Mouse (Mus musculus) small intestine, adult 2 months (tissue): ENCODE data around the gene Ccn2.

Source experiments
- CTCF ChIP-seq: fragments of 200-500 bp; IDR thresholded peaks from 2 replicates; pipeline ENCODE4 v1.5.1; 2012; ENCODE audit warnings: low read depth, mild to moderate bottlenecking, control low read depth, inconsistent platforms, low read length, moderate library complexity, mixed read lengths; ENCODE audit not compliant: insufficient replicate concordance, insufficient read length; ENCODE audit errors: extremely low read depth
- POLR2A ChIP-seq: fragments of 200-500 bp; IDR thresholded peaks from 2 replicates; pipeline ENCODE4 v1.6.1; 2012; ENCODE audit warnings: low read depth, mild to moderate bottlenecking, control low read depth, inconsistent platforms, low read length, moderate library complexity

DNA sequence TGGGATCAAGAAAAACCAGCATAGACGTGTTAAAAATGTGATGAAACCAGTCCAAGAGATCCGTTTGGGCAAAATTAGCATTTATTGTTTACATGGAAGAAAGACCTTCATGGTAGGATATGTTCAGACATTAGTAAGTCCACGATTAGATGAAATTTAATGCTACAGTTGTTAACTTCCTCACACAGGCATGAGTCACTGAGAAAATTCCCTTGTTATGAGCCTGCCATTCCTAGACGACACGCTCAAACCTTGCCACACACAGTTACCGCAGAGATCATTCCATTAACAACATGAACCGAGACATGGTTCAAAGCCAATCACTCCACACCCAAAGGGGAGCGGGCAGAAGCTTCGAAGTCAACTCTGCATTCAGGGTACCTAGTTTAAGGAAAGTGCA is 6.0 kb upstream of the Ccn2 start:
- TF ChIP-seq CTCF (no peak), POLR2A (no peak)
